Mouse (Mus musculus): Measurements from ENCODE around the gene Mybph.

GRCm38 (mm10) chr1:134206085-134206484 is 12.8 kb downstream of the Mybph start:
- TF ChIP-seq POLR2A (IDR thresholded peaks at IDR 0.05; ENCODE audit: insufficient read depth, low read depth, low read length) (no peak), CTCF (IDR thresholded peaks at IDR 0.05; ENCODE audit: insufficient read depth, low read depth, low read length) (no peak)

Measured in olfactory bulb, adult 2 months (tissue).